Comparison of ENCODE assay signal across 8 mouse cellular contexts in genomic region chr11:26073638-26074294, GRCm38 (mm10).
DNase-seq lines count a peak whose midpoint lies in the region; ATAC-seq lines count a peak whose summit lies in the region.

No protein-coding gene starts in this region.

- no peaks in the 10 kb centered on the region for H3K36me3 ChIP-seq in kidney, embryonic 15.5 days
- no peaks in the 10 kb centered on the region for H3K36me3 ChIP-seq in limb, embryonic 12.5 days
- no peaks in the 10 kb centered on the region for H3K36me3 ChIP-seq in neural tube, embryonic 14.5 days (ENCODE audit: control insufficient read depth, insufficient read depth, low read length)

- H3K27me3 ChIP-seq in kidney, embryonic 15.5 days: no peaks in the 10 kb centered on the region
- H3K27me3 ChIP-seq in limb, embryonic 12.5 days: no peaks in the 10 kb centered on the region
- H3K27me3 ChIP-seq in neural tube, embryonic 14.5 days (ENCODE audit: control insufficient read depth, insufficient read depth, low read length): no peaks in the 10 kb centered on the region

- no peaks in the 10 kb centered on the region for H3K9me3 ChIP-seq in kidney, embryonic 15.5 days (replicated peaks)
- no peaks in the 10 kb centered on the region for H3K9me3 ChIP-seq in limb, embryonic 12.5 days
- no peaks in the 10 kb centered on the region for H3K9me3 ChIP-seq in neural tube, embryonic 14.5 days (ENCODE audit: control insufficient read depth, low read length)

- no peaks in the 10 kb centered on the region for H3K4me1 ChIP-seq in kidney, embryonic 15.5 days
- no peaks in the 10 kb centered on the region for H3K4me1 ChIP-seq in limb, embryonic 12.5 days (replicated peaks)
- 0 out of 2 replicates have a peak, but pooled peaks cover 3% of the 10 kb centered on the region for H3K4me1 ChIP-seq in neural tube, embryonic 14.5 days (ENCODE audit: control insufficient read depth, insufficient read depth, low read length)

- DNase-seq in heart, adult 8-10 months (ENCODE audit: low spot score): peak; percentile 2
- DNase-seq in heart, postnatal 25 days (ENCODE audit: low spot score): no peak
- DNase-seq in cerebellum, postnatal 14 days: peak; percentile 72 to 76
- peak; percentile 42 to 49 for DNase-seq in frontal cortex, postnatal 25 days (ENCODE audit: low spot score in 2 of 2)
- DNase-seq in spleen, adult 18-20 months: no peak

- H3K9ac ChIP-seq in kidney, embryonic 15.5 days: no peak overlapping the region
- no peak overlapping the region for H3K9ac ChIP-seq in limb, embryonic 12.5 days (replicated peaks)
- H3K9ac ChIP-seq in neural tube, embryonic 14.5 days (replicated peaks; ENCODE audit: low read depth, low read length): no peak overlapping the region

- no peak overlapping the region for H3K4me2 ChIP-seq in kidney, embryonic 15.5 days
- H3K4me2 ChIP-seq in limb, embryonic 12.5 days: no peak overlapping the region
- no peak overlapping the region for H3K4me2 ChIP-seq in neural tube, embryonic 14.5 days (ENCODE audit: low read depth, low read length)

- H3K4me3 ChIP-seq in kidney, embryonic 15.5 days (replicated peaks): no peak overlapping the region
- no peak overlapping the region for H3K4me3 ChIP-seq in limb, embryonic 12.5 days (replicated peaks)
- H3K4me3 ChIP-seq in neural tube, embryonic 14.5 days (ENCODE audit: low read depth, low read length): no peak overlapping the region

- intact Hi-C loops in heart, postnatal 25 days (cut with DNase I): no loop called here

- WGBS in kidney, embryonic 15.5 days: 48% methylated on average over 8 of the region's 8 CpGs
- 45% methylated on average over 8 of the region's 8 CpGs for WGBS in limb, embryonic 12.5 days
- 35% methylated on average over 8 of the region's 8 CpGs for WGBS in neural tube, embryonic 14.5 days

- no peak overlapping the region for H3K27ac ChIP-seq in kidney, embryonic 15.5 days
- H3K27ac ChIP-seq in limb, embryonic 12.5 days: no peak overlapping the region
- peak overlapping the region; percentile 39; the same call in 1 of the 2 replicates for H3K27ac ChIP-seq in neural tube, embryonic 14.5 days (ENCODE audit: low read depth, low read length)

- ATAC-seq in kidney, embryonic 15.5 days (replicated peaks; ENCODE audit: low FRiP score): 0 out of 2 replicates have a peak, but pooled peaks have one; percentile 82
- 0 out of 2 replicates have a peak, but pooled peaks have one; percentile 52 for ATAC-seq in limb, embryonic 12.5 days (ENCODE audit: insufficient number of reproducible peaks, insufficient read depth, low FRiP score, low TSS enrichment, low read depth)
- peak; percentile 94 for ATAC-seq in neural tube, embryonic 14.5 days (ENCODE audit: low read depth)

Comparison
In these comparisons a context has a peak if more than half of its experiments do, and no peak if none do; other contexts are left out.
1. DNase-seq: peak in heart, adult 8-10 months (single experiment), cerebellum, postnatal 14 days (2 of 2) and frontal cortex, postnatal 25 days (2 of 2); none in heart, postnatal 25 days (single experiment) and spleen, adult 18-20 months (0 of 2).
2. Peak in every context shown above with its lines, with median percentiles within 50 percentile points of each other: ATAC-seq.